Mouse (Mus musculus) heart, embryonic 14.5 days (tissue): ENCODE measurements at regions not wholly inside any gene's neighbourhood (a gene's known extent, or its start where the extent isn't known, plus 50 kb on each side); places are given as distances from the start of the nearest gene placed in this dataset.

ENCODE experiments used
- ATAC-seq: fragments of 200-750 bp; cut with Nextera tagmentation; 2 replicates; pipeline ENCODE4 v1.8.0; 2017; ENCODE audit warnings: low read depth, moderate TSS enrichment; ENCODE audit not compliant: insufficient number of reproducible peaks, insufficient read depth, low FRiP score
- H3K27ac ChIP-seq, 2 experiments: fragments of 200-500 bp in 1 of 2; fragments of 300-500 bp in 1 of 2; sonication (generic) in 1 of 2; replicated peaks in 1 of 2; 2 replicates each; pipeline ENCODE4 v1.5.1; 2012 to 2014; ENCODE audit warnings: low read depth in 2 of 2, low read length in 2 of 2, control low read depth in 1 of 2, mild to moderate bottlenecking in 1 of 2, mixed read lengths in 1 of 2; ENCODE audit not compliant: control insufficient read depth in 1 of 2, insufficient read depth in 1 of 2
- H3K27me3 ChIP-seq: fragments of 300-500 bp; sonication (generic); 2 replicates; pipeline ENCODE4 v1.6.1; 2014; ENCODE audit warnings: mild to moderate bottlenecking, low read length, control low read depth; ENCODE audit not compliant: control insufficient read depth, insufficient read depth
- H3K36me3 ChIP-seq: fragments of 300-500 bp; sonication (generic); 2 replicates; pipeline ENCODE4 v1.6.1; 2014; ENCODE audit warnings: mild to moderate bottlenecking, control low read depth, low read length, mixed read lengths; ENCODE audit not compliant: control insufficient read depth, insufficient read depth
- H3K4me1 ChIP-seq, 2 experiments: fragments of 200-500 bp in 1 of 2; fragments of 300-500 bp in 1 of 2; sonication (generic) in 1 of 2; 2 replicates each; pipeline ENCODE4 v1.6.1; 2012 to 2014; ENCODE audit warnings: low read length in 2 of 2, control low read depth in 1 of 2, mixed read lengths in 1 of 2; ENCODE audit not compliant: control insufficient read depth in 2 of 2, insufficient read depth in 2 of 2
- H3K4me2 ChIP-seq: fragments of 300-500 bp; sonication (generic); 2 replicates; pipeline ENCODE4 v1.6.1; 2014; ENCODE audit warnings: mild to moderate bottlenecking, low read length
- H3K4me3 ChIP-seq, 2 experiments: fragments of 200-500 bp in 1 of 2; fragments of 300-500 bp in 1 of 2; sonication (generic) in 1 of 2; 2 replicates each; pipeline ENCODE4 v1.5.1; 2012 to 2014; ENCODE audit warnings: low read length in 2 of 2, mild to moderate bottlenecking in 2 of 2, control low read depth in 1 of 2, low read depth in 1 of 2, moderate library complexity in 1 of 2; ENCODE audit not compliant: control insufficient read depth in 1 of 2, insufficient read depth in 1 of 2
- H3K9ac ChIP-seq: fragments of 300-500 bp; sonication (generic); 2 replicates; pipeline ENCODE4 v1.6.1; 2014; ENCODE audit warnings: mild to moderate bottlenecking, low read length
- H3K9me3 ChIP-seq: fragments of 300-500 bp; sonication (generic); 2 replicates; pipeline ENCODE4 v1.6.1; 2016; ENCODE audit warnings: low read length, control low read depth; ENCODE audit not compliant: control insufficient read depth
- WGBS: fragments of 180-500 bp; shearing (Covaris S2); extraction: QIAGEN DNeasy Blood & Tissue Kit; methylation state at CpG from one replicate; pipeline ENCODE4 v1.1.7; 2014; 5-methylcytosine and 5-hydroxymethylcytosine counted together

DNA sequence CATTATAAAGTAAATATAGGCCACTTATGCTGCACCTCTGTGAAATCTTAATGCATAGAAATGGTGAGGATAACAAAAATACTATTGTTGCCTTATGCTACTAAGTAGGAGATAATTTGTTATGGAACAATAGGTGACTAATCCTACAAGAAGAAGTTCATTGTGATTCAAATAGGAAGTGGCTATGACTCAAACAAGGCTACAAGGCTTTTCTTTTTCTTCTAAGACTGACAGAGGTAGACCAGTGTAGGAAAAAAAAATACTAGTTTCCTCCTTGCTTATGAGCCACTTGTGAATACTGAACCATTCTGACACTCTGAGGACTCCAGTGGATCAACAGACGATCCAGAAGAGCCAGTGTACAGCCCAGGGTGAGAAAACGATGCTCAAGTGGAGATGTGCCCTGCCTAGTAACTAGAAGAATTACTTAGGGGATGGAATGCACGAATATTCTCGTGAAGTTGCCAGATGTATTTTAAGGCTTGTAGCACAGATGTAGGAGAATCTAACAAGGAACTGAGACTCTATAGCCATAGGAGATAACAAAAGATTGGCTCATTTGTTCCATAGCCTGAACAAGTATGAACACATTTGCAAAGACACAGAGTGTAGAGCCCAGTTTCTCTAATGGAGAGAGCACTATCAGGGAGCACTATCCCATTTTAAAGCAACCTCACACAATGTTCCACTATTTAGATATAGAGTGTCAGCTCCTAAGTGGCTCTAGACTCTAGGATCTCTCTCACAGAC lies 60.3 kb downstream of the Fzd1 start:
- Histone ChIP-seq H3K27ac (no peak overlapping the region), H3K36me3 (no peaks in the 10 kb centered on the region), H3K4me1 (no peaks in the 10 kb centered on the region), H3K9ac (no peak overlapping the region), H3K4me3 (no peak overlapping the region), H3K9me3 (no peaks in the 10 kb centered on the region), H3K4me2 (no peak overlapping the region), H3K27me3 (no peaks in the 10 kb centered on the region)
- ATAC-seq: no peak
- 65% methylated on average over 4 of the region's 4 CpGs for WGBS

DNA sequence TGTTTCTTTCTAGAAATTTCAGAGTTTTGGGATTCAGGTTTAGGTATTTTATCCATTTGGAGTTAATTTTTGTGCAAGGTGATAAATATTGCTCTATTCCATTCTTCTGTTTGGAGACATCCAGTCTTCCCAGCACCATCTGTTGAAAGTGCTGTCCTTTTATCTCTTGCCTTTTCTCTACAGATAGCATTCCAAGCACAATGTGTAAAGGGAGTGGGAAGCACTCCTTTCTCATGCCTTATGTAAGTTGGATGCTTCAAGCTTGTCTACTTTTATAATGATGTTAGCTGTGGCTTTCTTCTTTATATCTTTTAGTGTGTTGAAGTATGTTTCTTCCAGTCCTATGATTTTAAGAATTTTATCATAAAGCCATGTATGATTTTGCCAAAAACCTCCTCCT lies 61.1 kb downstream of the Fzd1 start:
- Histone ChIP-seq H3K9ac (no peak overlapping the region), H3K27me3 (no peaks in the 10 kb centered on the region), H3K36me3 (no peaks in the 10 kb centered on the region), H3K4me2 (no peak overlapping the region), H3K4me3 (no peak overlapping the region), H3K4me1 (no peaks in the 10 kb centered on the region), H3K9me3 (no peaks in the 10 kb centered on the region), H3K27ac (no peak overlapping the region)
- no peak for ATAC-seq

GRCm38 (mm10) chr5:4689130-4689529 lies 68.7 kb downstream of the Fzd1 start:
- H3K4me1 ChIP-seq: no peaks in the 10 kb centered on the region
- no peak for ATAC-seq
- no peak overlapping the region for H3K4me3 ChIP-seq
- no peaks in the 10 kb centered on the region for H3K27me3 ChIP-seq
- no peak overlapping the region for H3K4me2 ChIP-seq
- H3K36me3 ChIP-seq: no peaks in the 10 kb centered on the region
- no peak overlapping the region for H3K27ac ChIP-seq
- no peak overlapping the region for H3K9ac ChIP-seq
- no peaks in the 10 kb centered on the region for H3K9me3 ChIP-seq
- 65% methylated on average over 2 of the region's 2 CpGs for WGBS

- no peak for ATAC-seq
These were observed 82.5 kb downstream of the Fzd1 start for GRCm38 (mm10) chr5:4675316-4675715.

DNA sequence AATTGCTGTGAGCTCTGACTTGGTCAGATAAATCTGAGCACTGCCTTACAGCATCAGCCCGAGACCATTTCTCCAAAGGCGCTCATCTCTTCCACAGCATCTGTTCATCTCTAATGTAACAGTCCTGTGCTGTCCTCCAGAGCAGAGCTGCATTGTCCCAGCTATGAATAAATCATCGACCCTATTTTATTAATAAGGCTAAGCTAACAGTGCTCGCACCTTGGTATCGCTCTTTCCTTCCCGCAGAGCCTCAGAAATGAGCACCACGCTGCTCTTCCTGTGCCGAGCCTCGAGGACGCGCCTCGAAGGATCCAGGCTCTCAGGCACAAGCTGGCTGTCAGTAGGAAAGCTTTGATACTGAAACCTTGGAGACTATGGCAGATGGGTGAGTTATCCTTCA lies 91.5 kb downstream of the Fzd1 start:
- no peak overlapping the region for H3K4me2 ChIP-seq
- no peaks in the 10 kb centered on the region for H3K36me3 ChIP-seq
- WGBS: 76% methylated on average over 12 of the region's 12 CpGs
- H3K27me3 ChIP-seq: no peaks in the 10 kb centered on the region
- peaks cover 3 to 4% of the 10 kb centered on the region in 2 experiments; a peak in 2 of 4 replicates for H3K4me1 ChIP-seq
- no peak overlapping the region for H3K27ac ChIP-seq
- no peak overlapping the region for H3K9ac ChIP-seq
- no peak for ATAC-seq
- H3K9me3 ChIP-seq: no peaks in the 10 kb centered on the region
- H3K4me3 ChIP-seq: no peak overlapping the region

More at GRCm38 (mm10) chr5:4675316-4675715, 82.5 kb downstream of the Fzd1 start:
- Histone ChIP-seq H3K9ac (no peak overlapping the region), H3K9me3 (no peaks in the 10 kb centered on the region), H3K4me1 (no peaks in the 10 kb centered on the region), H3K4me2 (no peak overlapping the region), H3K27ac (no peak overlapping the region), H3K36me3 (no peaks in the 10 kb centered on the region), H3K27me3 (no peaks in the 10 kb centered on the region), H3K4me3 (no peak overlapping the region)
- WGBS: 79% methylated on average over 2 of the region's 2 CpGs

- Histone ChIP-seq H3K27ac (no peak overlapping the region), H3K4me2 (no peak overlapping the region), H3K27me3 (no peaks in the 10 kb centered on the region), H3K4me3 (no peak overlapping the region), H3K9me3 (no peaks in the 10 kb centered on the region), H3K36me3 (no peaks in the 10 kb centered on the region), H3K4me1 (peaks cover 3 to 4% of the 10 kb centered on the region in 2 experiments; a peak in 2 of 4 replicates), H3K9ac (no peak overlapping the region)
- ATAC-seq: no peak
- 79% methylated on average over 9 of the region's 9 CpGs for WGBS
These were observed 91.9 kb downstream of the Fzd1 start for GRCm38 (mm10) chr5:4665978-4666377.

DNA sequence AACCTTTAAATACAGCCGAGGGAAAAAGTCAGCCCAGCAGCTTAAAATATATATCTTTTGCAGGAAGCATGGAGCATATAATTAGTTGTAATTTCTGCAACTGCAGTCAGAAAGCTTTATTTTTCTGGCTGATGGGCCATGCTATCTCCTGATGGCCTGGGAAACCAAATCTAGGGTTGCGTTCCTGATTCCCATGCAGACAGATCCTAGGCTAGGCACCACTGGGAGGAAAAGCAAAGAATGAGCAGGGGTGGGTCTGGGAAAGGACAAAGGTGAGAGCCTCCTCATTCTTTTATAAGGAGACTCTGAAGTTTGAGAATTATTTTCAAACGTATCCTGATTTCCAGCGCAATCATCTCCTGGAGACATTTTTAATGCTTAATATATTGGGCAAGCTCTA lies 92.9 kb downstream of the Fzd1 start:
- WGBS: 77% methylated on average over 4 of the region's 4 CpGs
- Histone ChIP-seq H3K9ac (no peak overlapping the region), H3K4me3 (no peak overlapping the region), H3K27ac (no peak overlapping the region), H3K9me3 (no peaks in the 10 kb centered on the region), H3K4me2 (no peak overlapping the region), H3K27me3 (no peaks in the 10 kb centered on the region), H3K36me3 (no peaks in the 10 kb centered on the region), H3K4me1 (peaks cover 3 to 4% of the 10 kb centered on the region in 2 experiments; a peak in 2 of 4 replicates)
- ATAC-seq: no peak

- Histone ChIP-seq H3K4me3 (no peak overlapping the region), H3K4me2 (no peak overlapping the region), H3K9me3 (no peaks in the 10 kb centered on the region), H3K9ac (no peak overlapping the region), H3K27ac (no peak overlapping the region), H3K4me1 (peaks cover 3 to 4% of the 10 kb centered on the region in 2 experiments; a peak in 2 of 4 replicates), H3K27me3 (no peaks in the 10 kb centered on the region), H3K36me3 (no peaks in the 10 kb centered on the region)
- 54% methylated on average over 10 of the region's 10 CpGs for WGBS
- ATAC-seq: no peak
These were observed 93.3 kb downstream of the Fzd1 start for GRCm38 (mm10) chr5:4664488-4664887.
